7 mouse cellular contexts compared by ENCODE assay signal in the genomic region with DNA sequence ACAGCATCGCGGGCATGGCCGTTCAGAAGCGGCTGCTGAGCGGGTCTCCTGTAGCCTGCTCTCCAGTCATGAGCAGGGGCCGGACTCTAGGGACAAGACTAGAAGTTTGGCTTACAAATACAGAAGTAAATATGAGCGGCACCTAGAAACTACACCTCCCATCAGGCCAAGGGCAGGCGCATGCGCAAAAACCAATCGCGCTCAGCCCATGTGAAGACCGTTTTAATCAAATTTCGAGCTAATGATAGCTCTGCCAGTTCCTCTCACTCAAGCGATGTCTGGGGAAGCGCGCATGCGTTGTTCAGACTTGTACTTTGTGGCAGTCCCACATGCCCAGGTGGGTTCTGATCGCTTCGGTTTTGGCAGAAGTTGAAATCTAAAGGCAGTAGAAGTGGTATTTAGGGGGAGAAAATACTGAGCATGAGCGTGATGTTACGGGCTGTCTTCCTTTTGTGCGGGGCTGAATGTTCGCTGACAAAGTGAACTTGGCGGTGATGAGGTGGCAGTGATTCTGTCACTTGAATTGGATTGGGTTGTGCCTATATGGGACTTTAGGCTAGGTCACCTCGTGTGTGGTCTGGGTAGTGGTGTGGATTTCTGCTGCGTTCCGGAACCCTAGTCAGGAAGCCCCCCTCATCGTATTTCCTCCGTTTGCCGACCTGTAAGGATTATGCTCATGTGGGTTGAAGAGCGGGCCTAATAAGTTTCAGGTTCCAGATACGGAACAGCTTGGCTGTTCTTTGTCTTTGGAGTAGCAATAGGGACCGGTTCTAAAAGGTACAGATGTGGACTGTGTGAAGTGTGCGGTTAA. TPM values are rescaled to one million over a fixed set of nuclear protein-coding genes. Genes with fewer than 3 reads are reported as not detected.
DNase-seq lines count a peak whose midpoint lies in the region; ATAC-seq lines count a peak whose summit lies in the region.

A gene (minus strand): TSS at position 168 of the 811 bp plus-strand sequence.
A gene (plus strand): TSS at position 242 of the 811 bp plus-strand sequence.

- peak; percentile 95 for ATAC-seq in embryonic facial prominence, embryonic 12.5 days (ENCODE audit: insufficient number of reproducible peaks, insufficient read depth, low FRiP score, low TSS enrichment)
- ATAC-seq in limb, embryonic 11.5 days (ENCODE audit: insufficient number of reproducible peaks, low FRiP score, low TSS enrichment, low read depth) = peak; percentile 96
- ATAC-seq in midbrain, embryonic 14.5 days (ENCODE audit: low FRiP score, low TSS enrichment) = peak; percentile 96

- no peaks in the 10 kb centered on the region for H3K27me3 ChIP-seq in embryonic facial prominence, embryonic 12.5 days
- H3K27me3 ChIP-seq in limb, embryonic 11.5 days (ENCODE audit: control insufficient read depth, insufficient read depth, low read length) = no peaks in the 10 kb centered on the region
- no peaks in the 10 kb centered on the region for H3K27me3 ChIP-seq in midbrain, embryonic 14.5 days (ENCODE audit: control insufficient read depth, insufficient read depth, low read length)

- peak; percentile 94 for DNase-seq in adrenal gland, postnatal 25 days
- peak; percentile 99 for DNase-seq in heart, adult 11 months
- peak; percentile 91 for DNase-seq in kidney, adult 18-20 months
- peak; percentile 94 for DNase-seq in limb, embryonic 11.5 days (ENCODE audit: low spot score)
- peak; percentile 98 for DNase-seq in midbrain, embryonic 14.5 days
- peak; percentile 84 to 88 for DNase-seq in spleen, adult 18-20 months

- WGBS in embryonic facial prominence, embryonic 12.5 days = under 1% methylated on average over 34 of the region's 34 CpGs
- WGBS in limb, embryonic 11.5 days = under 1% methylated on average over 34 of the region's 34 CpGs
- WGBS in midbrain, embryonic 14.5 days = 1% methylated on average over 34 of the region's 34 CpGs

- H3K36me3 ChIP-seq in embryonic facial prominence, embryonic 12.5 days = peaks cover 7% of the 10 kb centered on the region
- H3K36me3 ChIP-seq in limb, embryonic 11.5 days (ENCODE audit: control insufficient read depth, insufficient read depth, low read length) = no peaks in the 10 kb centered on the region
- no peaks in the 10 kb centered on the region for H3K36me3 ChIP-seq in midbrain, embryonic 14.5 days (ENCODE audit: control insufficient read depth, insufficient read depth, low read length)

- no peaks in the 10 kb centered on the region for H3K9me3 ChIP-seq in embryonic facial prominence, embryonic 12.5 days
- H3K9me3 ChIP-seq in limb, embryonic 11.5 days (ENCODE audit: control insufficient read depth, low read length) = no peaks in the 10 kb centered on the region
- H3K9me3 ChIP-seq in midbrain, embryonic 14.5 days (ENCODE audit: control insufficient read depth, low read length) = no peaks in the 10 kb centered on the region

- peak within 1 kb of the TSS; percentile 63 for H3K9ac ChIP-seq in embryonic facial prominence, embryonic 12.5 days
- peak within 1 kb of the TSS; percentile 62 for H3K9ac ChIP-seq in limb, embryonic 11.5 days (ENCODE audit: low read length)
- H3K9ac ChIP-seq in midbrain, embryonic 14.5 days (replicated peaks; ENCODE audit: low read length) = peak within 1 kb of the TSS; percentile 60

- no peaks in the 10 kb centered on the region for H3K4me1 ChIP-seq in embryonic facial prominence, embryonic 12.5 days
- no peaks in the 10 kb centered on the region for H3K4me1 ChIP-seq in limb, embryonic 11.5 days (ENCODE audit: control insufficient read depth, insufficient read depth, low read length)
- peaks cover 4% of the 10 kb centered on the region; the same call in 1 of the 2 replicates for H3K4me1 ChIP-seq in midbrain, embryonic 14.5 days (ENCODE audit: control insufficient read depth, insufficient read depth, low read length)

- peak within 1 kb of the TSS; percentile 83 for H3K4me3 ChIP-seq in embryonic facial prominence, embryonic 12.5 days
- H3K4me3 ChIP-seq in limb, embryonic 11.5 days (ENCODE audit: low read depth, low read length) = peak within 1 kb of the TSS; percentile 43
- peak within 1 kb of the TSS; percentile 52 for H3K4me3 ChIP-seq in midbrain, embryonic 14.5 days (replicated peaks; ENCODE audit: low read depth, low read length)

- peak within 1 kb of the TSS; percentile 60 for H3K4me2 ChIP-seq in embryonic facial prominence, embryonic 12.5 days (replicated peaks)
- peak within 1 kb of the TSS; percentile 49 for H3K4me2 ChIP-seq in limb, embryonic 11.5 days (ENCODE audit: low read depth, severe bottlenecking)
- H3K4me2 ChIP-seq in midbrain, embryonic 14.5 days (ENCODE audit: low read length) = peak within 1 kb of the TSS; percentile 77

- H3K27ac ChIP-seq in embryonic facial prominence, embryonic 12.5 days = peak within 1 kb of the TSS; percentile 81
- H3K27ac ChIP-seq in limb, embryonic 11.5 days (replicated peaks; ENCODE audit: low read depth, low read length) = no peak within 1 kb of the TSS; the same call in 1 of the 2 replicates
- H3K27ac ChIP-seq in midbrain, embryonic 14.5 days (replicated peaks; ENCODE audit: low read depth, low read length) = peak within 1 kb of the TSS; percentile 72

RNA-seq across cellular contexts. Expression of the first gene that starts in this region (rescaled TPM):
- 8.0 and 11.2 TPM in 2 replicates for total RNA-seq in adrenal gland, postnatal 25 days (2021)
- 7.1 and 8.0 TPM in 2 replicates for polyA plus RNA-seq in embryonic facial prominence, embryonic 12.5 days (2016; fragmentation: Nextera tagmentation; extraction: Ambion mirVana)
- 8.0 and 8.1 TPM in 2 replicates for polyA plus RNA-seq in limb, embryonic 11.5 days (2014; fragmentation: Nextera tagmentation; extraction: Ambion mirVana)
- 4.6 and 4.8 TPM in 2 replicates for polyA plus RNA-seq in midbrain, embryonic 14.5 days (2014; fragmentation: Nextera tagmentation; extraction: Ambion mirVana)

RNA-seq across cellular contexts. Expression of the second gene that starts in this region (rescaled TPM):
- total RNA-seq in adrenal gland, postnatal 25 days (2021) = 33.6 and 34.1 TPM in 2 replicates
- 20.1 and 20.5 TPM in 2 replicates for polyA plus RNA-seq in embryonic facial prominence, embryonic 12.5 days (2016; fragmentation: Nextera tagmentation; extraction: Ambion mirVana)
- 20.1 and 20.6 TPM in 2 replicates for polyA plus RNA-seq in limb, embryonic 11.5 days (2014; fragmentation: Nextera tagmentation; extraction: Ambion mirVana)
- 12.3 and 16.1 TPM in 2 replicates for polyA plus RNA-seq in midbrain, embryonic 14.5 days (2014; fragmentation: Nextera tagmentation; extraction: Ambion mirVana)
